Mouse (Mus musculus): Measurements from ENCODE around the gene Tmem107. TPM values are rescaled to one million over a fixed set of nuclear protein-coding genes. Genes with fewer than 3 reads are reported as not detected.
"Not testable (repeated sequence)": the region's sequence is repeated elsewhere in the genome, so short reads cannot be mapped to it uniquely, and the experiment has no call there.

Tmem107 gene
- polyA plus RNA-seq, 1 experiment from 2014 or later, result 62.2 TPM

DNA sequence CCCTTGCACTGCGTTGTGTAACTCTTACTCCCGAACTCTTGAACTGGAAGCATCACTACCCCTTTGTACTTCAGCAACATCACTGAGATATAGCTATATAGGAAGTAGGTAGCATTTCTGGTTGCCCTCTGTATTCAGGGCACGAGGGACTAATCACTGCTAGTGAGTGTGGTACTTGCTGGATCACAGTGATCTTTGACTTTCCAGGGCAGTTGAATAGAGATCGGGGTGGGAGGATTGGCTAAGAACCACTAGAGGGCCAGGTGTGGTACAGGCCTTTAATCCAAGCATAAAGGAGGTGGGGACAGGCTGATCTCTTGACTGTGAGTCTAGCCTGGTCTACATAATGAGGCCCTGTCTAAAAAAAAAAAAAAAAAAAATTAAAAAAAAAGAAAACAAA lies 22.3 kb downstream of the Tmem107 start:
- Histone ChIP-seq H3K4me3 (ENCODE audit: low read length) (no peak overlapping the region), H3K9me3 (ENCODE audit: control insufficient read depth, low read length) (no peaks in the 10 kb centered on the region), H3K4me1 (ENCODE audit: control insufficient read depth, insufficient read depth, low read length) (peaks cover 43% of the 10 kb centered on the region), H3K36me3 (ENCODE audit: control insufficient read depth, insufficient read depth, low read length) (peaks cover 33% of the 10 kb centered on the region), H3K4me2 (replicated peaks; ENCODE audit: low read depth, low read length) (no peak overlapping the region), H3K9ac (ENCODE audit: low read depth, low read length) (no peak overlapping the region), H3K27ac (ENCODE audit: low read depth, low read length) (no peak overlapping the region), H3K27me3 (ENCODE audit: control insufficient read depth, insufficient read depth, low read length) (no peaks in the 10 kb centered on the region)
- no peak for ATAC-seq (ENCODE audit: low FRiP score, low TSS enrichment)
- 90% methylated on average over 4 of the region's 4 CpGs for WGBS

DNA sequence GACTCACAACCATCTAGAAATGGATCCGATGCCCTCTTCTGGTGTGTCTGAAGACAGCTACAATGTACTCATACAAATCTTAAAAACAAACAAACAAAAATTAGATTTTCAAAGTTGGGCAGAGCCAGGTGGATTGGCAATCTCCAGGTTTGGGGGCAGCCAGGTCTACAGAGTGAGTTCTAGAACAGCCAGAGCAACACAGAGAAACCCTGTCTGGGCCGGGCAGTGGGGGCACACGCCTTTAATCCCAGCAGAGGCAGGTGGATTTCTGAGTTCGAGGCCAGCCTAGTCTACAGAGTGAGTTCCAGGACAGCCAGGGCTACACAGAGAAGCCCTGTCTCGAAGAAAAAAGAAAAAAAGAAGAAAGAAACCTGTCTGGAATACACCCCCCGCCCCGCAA lies 23.2 kb downstream of the Tmem107 start:
- not testable (repeated sequence) for H3K27ac ChIP-seq (ENCODE audit: low read depth, low read length); H3K4me2 ChIP-seq (replicated peaks; ENCODE audit: low read depth, low read length)

DNA sequence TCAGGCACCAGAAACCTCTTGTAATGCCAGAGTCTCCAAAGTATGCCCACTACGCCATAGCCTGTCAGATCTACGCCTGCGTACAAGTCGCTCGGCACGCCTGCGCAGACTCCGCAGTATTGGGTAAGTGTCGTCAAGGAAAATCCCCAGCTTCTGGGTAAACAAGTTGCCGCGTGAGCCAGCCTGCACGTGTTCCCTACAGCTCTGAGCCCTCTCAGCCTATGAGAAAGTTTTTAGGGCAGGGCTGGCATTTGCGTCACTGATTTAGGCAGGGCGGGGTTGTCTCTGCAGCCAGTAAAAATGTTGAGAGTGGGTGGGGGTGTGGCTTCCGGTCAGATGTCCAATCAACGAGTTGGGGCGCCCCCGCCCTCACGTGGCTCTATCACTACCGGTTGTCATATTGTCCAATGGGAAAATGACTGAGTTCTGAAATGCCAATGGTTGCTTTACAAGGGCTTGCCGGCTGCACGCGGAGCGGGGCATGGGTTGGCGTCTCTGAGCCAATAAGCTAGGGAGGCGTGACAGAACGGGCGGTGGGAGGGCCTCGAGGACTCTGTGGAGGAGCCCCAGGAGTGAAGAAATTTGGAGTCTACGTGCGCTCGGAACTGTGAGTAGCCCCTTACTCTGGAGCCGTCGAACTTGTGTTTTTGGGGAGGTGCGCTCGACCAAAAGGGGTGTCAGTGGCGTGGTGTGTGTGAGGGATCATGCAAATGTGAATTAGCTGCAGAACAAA lies 24.3 kb downstream of the Tmem107 start, which contains the start of gene Per1:
TSS of gene Per1 (plus strand) at position 521 of the 733 bp plus-strand sequence.
- WGBS, result under 1% methylated on average over 37 of the region's 37 CpGs
- Histone ChIP-seq H3K27me3 (ENCODE audit: control insufficient read depth, insufficient read depth, low read length) (no peaks in the 10 kb centered on the region), H3K4me1 (ENCODE audit: control insufficient read depth, insufficient read depth, low read length) (peaks cover 51% of the 10 kb centered on the region)

More for the DNA sequence above, 23.2 kb downstream of the Tmem107 start:
- H3K4me3 ChIP-seq (ENCODE audit: low read length); H3K9me3 ChIP-seq (ENCODE audit: control insufficient read depth, low read length); H3K27me3 ChIP-seq (ENCODE audit: control insufficient read depth, insufficient read depth, low read length); ATAC-seq (ENCODE audit: low FRiP score, low TSS enrichment); H3K9ac ChIP-seq (ENCODE audit: low read depth, low read length): not testable (repeated sequence)
- Histone ChIP-seq H3K4me1 (ENCODE audit: control insufficient read depth, insufficient read depth, low read length) (peaks cover 53% of the 10 kb centered on the region), H3K36me3 (ENCODE audit: control insufficient read depth, insufficient read depth, low read length) (peaks cover 33% of the 10 kb centered on the region)
- 88% methylated on average over 7 of the region's 7 CpGs for WGBS

DNA sequence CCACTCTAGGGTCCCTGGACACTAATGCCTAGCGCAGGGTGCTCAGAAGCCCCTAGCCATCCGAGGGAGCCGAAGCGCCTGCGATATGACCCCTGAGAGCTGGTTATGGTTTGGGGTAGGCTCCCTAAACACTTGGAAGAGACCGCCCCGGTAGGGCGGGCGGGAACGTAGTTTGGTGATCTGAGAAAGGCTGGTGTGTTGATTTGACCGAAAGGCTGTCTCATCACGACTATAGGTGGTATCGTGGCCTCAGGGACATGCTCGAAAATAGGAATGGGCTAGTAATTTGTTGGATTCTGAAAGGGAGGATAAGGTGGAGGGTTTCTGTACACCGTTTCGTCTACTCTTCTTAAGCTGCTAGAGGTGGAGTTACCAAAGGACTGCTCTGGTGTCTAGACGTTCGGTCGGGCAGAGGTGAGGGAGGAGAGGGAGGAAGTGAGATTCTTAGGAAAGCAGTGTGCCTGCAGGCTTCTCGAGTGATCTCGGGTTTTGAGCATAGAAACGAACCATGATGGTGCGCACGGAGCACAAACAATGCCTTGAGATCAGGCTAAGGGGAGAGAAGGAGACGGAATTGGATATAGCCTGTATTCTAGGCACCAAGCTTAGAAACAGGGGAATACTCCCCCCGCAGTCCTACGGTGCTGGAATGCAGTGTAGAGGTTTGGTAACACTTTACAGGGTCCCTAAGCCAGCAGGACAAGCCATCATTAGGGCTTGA lies 25.1 kb downstream of the Tmem107 start:
- H3K4me1 ChIP-seq (ENCODE audit: control insufficient read depth, insufficient read depth, low read length), result peaks cover 50% of the 10 kb centered on the region
- H3K9me3 ChIP-seq (ENCODE audit: control insufficient read depth, low read length), result no peaks in the 10 kb centered on the region
- 2% methylated on average over 27 of the region's 27 CpGs for WGBS
- no peaks in the 10 kb centered on the region for H3K27me3 ChIP-seq (ENCODE audit: control insufficient read depth, insufficient read depth, low read length)
- peak overlapping the region; percentile 62 for H3K4me3 ChIP-seq (ENCODE audit: low read length)
- H3K27ac ChIP-seq (ENCODE audit: low read depth, low read length), result peak overlapping the region; percentile 89
- H3K4me2 ChIP-seq (replicated peaks; ENCODE audit: low read depth, low read length), result peak overlapping the region; percentile 95
- H3K36me3 ChIP-seq (ENCODE audit: control insufficient read depth, insufficient read depth, low read length), result peaks cover 22% of the 10 kb centered on the region
- no peak for ATAC-seq (ENCODE audit: low FRiP score, low TSS enrichment)
- H3K9ac ChIP-seq (ENCODE audit: low read depth, low read length), result peak overlapping the region; percentile 74

More for the DNA sequence above, 24.3 kb downstream of the Tmem107 start, which contains the start of gene Per1:
- Histone ChIP-seq H3K9ac (ENCODE audit: low read depth, low read length) (peak within 1 kb of the TSS; percentile 74), H3K9me3 (ENCODE audit: control insufficient read depth, low read length) (no peaks in the 10 kb centered on the region), H3K27ac (ENCODE audit: low read depth, low read length) (peak within 1 kb of the TSS; percentile 89), H3K4me3 (ENCODE audit: low read length) (peak within 1 kb of the TSS; percentile 62), H3K36me3 (ENCODE audit: control insufficient read depth, insufficient read depth, low read length) (peaks cover 28% of the 10 kb centered on the region), H3K4me2 (replicated peaks; ENCODE audit: low read depth, low read length) (peak within 1 kb of the TSS; percentile 95)
- ATAC-seq (ENCODE audit: low FRiP score, low TSS enrichment), result peak; percentile 92

DNA sequence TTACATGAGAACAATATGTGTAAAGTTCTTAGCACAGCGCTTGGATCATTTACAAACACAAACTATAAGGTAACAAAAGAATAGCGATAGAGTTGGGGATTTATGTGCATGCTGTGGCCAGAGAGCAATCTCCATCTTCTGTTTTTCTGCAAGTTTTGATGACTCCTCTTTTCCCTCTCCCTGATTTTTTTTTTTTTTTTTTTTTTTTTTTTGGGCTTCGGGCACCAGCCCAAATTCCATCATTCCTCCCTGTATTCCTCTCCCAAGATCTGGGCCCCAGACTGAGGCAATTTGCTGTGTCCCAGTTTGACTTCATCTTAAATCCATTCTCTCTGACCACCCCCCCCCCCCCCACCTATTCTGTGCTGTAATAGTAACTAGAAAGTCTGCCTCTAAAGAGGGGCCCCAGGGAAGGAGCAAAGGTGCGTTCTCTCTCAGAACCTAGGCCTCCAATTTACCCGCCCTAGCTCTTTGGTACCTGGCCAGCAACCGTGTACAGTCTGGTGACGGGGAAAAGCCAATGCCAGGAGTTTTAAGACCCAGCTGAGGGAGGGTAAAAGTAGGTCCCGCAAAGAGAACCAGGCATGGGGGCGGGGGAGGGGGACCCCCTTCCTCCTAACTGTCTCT lies 25.9 kb downstream of the Tmem107 start:
- H3K27me3 ChIP-seq (ENCODE audit: control insufficient read depth, insufficient read depth, low read length), result no peaks in the 10 kb centered on the region
- H3K9me3 ChIP-seq (ENCODE audit: control insufficient read depth, low read length), result no peaks in the 10 kb centered on the region
- peak overlapping the region; percentile 86; the same call in 1 of the 2 replicates for H3K27ac ChIP-seq (ENCODE audit: low read depth, low read length)
- 10% methylated on average over 9 of the region's 9 CpGs for WGBS
- H3K9ac ChIP-seq (ENCODE audit: low read depth, low read length), result peak overlapping the region; percentile 74
- peak overlapping the region; percentile 95 for H3K4me2 ChIP-seq (replicated peaks; ENCODE audit: low read depth, low read length)
- peaks cover 23% of the 10 kb centered on the region for H3K36me3 ChIP-seq (ENCODE audit: control insufficient read depth, insufficient read depth, low read length)
- ATAC-seq (ENCODE audit: low FRiP score, low TSS enrichment), result no peak
- peaks cover 51% of the 10 kb centered on the region for H3K4me1 ChIP-seq (ENCODE audit: control insufficient read depth, insufficient read depth, low read length)
- peak overlapping the region; percentile 62 for H3K4me3 ChIP-seq (ENCODE audit: low read length)

DNA sequence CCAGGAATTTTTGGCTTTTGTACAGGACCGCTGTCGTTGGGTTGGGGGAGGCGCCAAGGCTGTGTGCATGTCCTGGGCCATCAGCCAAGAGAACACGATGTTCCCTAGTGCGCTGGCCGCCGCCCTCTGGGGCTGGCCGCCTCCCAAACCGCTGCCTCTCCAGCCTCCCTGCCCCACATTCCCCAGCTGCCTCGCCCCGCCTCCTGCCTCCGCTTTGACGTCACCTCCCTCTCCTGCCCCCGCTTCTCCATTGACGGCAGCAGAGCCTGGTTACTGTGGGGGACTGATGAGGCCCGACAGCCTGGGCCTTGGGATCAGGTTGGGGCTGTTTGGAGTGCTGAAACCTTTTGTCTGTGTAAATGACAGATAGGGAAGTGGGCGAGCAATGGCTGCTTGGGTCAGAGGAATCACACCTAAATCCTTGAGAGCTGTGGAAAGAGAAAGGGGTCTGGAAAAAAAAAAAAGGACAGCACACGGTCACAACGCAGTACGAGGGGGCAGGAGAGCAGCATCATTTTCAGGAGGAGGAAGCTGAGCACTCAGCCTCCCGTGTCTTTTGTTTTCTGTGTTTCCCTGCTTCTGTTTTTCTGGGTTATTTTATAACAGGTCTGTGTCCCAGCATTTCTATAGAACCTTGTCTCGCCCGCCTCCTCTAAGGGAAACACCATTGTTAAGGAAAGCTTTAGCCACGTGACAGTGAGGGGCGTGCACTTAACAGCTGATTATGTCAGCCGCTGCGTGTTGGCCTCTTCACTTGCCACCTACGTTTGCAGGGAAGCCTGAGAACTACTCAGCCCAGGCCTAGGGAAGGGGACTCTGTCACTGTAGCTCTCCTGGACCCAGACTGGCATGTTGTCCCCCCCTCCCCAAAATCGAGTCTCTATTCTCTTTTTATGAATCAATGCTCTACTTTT lies 26.6 kb downstream of the Tmem107 start:
- peak overlapping the region; percentile 95 for H3K4me2 ChIP-seq (replicated peaks; ENCODE audit: low read depth, low read length)
- peak; percentile 14 for ATAC-seq (ENCODE audit: low FRiP score, low TSS enrichment)
- H3K9ac ChIP-seq (ENCODE audit: low read depth, low read length), result peak overlapping the region; percentile 74
- peak overlapping the region; percentile 62 for H3K4me3 ChIP-seq (ENCODE audit: low read length)
- peaks cover 51% of the 10 kb centered on the region for H3K4me1 ChIP-seq (ENCODE audit: control insufficient read depth, insufficient read depth, low read length)
- H3K36me3 ChIP-seq (ENCODE audit: control insufficient read depth, insufficient read depth, low read length), result peaks cover 23% of the 10 kb centered on the region
- H3K9me3 ChIP-seq (ENCODE audit: control insufficient read depth, low read length), result no peaks in the 10 kb centered on the region
- no peaks in the 10 kb centered on the region for H3K27me3 ChIP-seq (ENCODE audit: control insufficient read depth, insufficient read depth, low read length)
- peak overlapping the region; percentile 86 for H3K27ac ChIP-seq (ENCODE audit: low read depth, low read length)
- 4% methylated on average over 24 of the region's 29 CpGs for WGBS

DNA sequence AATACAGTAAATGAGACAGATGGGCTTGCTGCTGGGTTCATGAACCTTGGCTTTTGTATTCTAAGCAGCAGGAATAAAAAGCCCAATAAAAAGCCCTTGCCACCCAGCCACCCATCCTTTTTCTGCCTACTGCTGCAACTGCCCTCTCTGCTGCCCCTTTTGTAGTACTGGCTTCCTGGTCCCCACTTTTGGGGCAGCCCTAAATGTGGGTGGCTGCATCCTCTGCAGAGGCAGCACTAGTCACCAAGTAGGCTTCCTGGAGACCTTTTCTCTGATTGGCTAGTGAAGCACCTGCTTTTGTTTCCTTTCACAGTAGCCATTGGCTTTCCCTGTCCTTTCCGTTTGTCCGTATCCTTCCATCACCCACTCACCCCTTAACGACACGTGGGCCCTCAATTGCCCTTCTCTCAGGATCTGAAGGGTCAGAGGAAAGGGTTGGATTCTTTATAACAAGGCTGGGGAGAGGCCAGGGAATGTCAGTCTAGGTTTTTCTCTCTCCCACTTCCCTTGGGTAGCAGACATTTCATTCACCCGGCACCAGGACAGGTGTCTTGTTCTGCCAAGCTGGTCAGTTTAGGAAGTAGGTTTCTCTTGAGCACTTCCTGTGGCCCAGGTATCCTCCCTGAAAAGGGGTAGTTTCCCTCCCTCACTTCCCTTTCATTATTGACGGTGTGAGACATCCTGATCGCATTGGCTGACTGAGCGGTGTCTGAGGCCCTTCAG lies 27.6 kb downstream of the Tmem107 start:
- peaks cover 27% of the 10 kb centered on the region for H3K36me3 ChIP-seq (ENCODE audit: control insufficient read depth, insufficient read depth, low read length)
- peak overlapping the region; percentile 88; the same call in 1 of the 2 replicates for H3K27ac ChIP-seq (ENCODE audit: low read depth, low read length)
- H3K9ac ChIP-seq (ENCODE audit: low read depth, low read length), result no peak overlapping the region; the same call in 1 of the 2 replicates
- ATAC-seq (ENCODE audit: low FRiP score, low TSS enrichment), result no peak
- peak overlapping the region; percentile 51; the same call in 1 of the 2 replicates for H3K4me3 ChIP-seq (ENCODE audit: low read length)
- H3K4me1 ChIP-seq (ENCODE audit: control insufficient read depth, insufficient read depth, low read length), result peaks cover 51% of the 10 kb centered on the region
- H3K27me3 ChIP-seq (ENCODE audit: control insufficient read depth, insufficient read depth, low read length), result no peaks in the 10 kb centered on the region
- no peaks in the 10 kb centered on the region for H3K9me3 ChIP-seq (ENCODE audit: control insufficient read depth, low read length)
- 15% methylated on average over 8 of the region's 8 CpGs for WGBS
- peak overlapping the region; percentile 96 for H3K4me2 ChIP-seq (replicated peaks; ENCODE audit: low read depth, low read length)

DNA sequence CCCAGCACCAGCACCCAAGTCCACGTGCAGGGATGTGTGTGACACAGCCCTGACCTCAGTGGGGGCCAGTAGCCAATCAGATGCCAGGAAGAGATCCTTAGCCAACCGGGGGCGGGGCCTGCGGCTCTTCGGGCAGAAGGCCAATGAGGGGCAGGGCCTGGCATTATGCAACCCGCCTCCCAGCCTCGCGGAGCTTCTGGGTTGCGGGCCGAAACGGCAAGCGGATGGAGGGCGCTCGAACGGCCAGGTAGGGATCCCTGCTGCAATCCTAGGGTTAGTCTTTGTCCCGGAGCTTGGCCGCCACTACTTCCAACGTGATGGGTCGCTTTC lies 28.1 kb downstream of the Tmem107 start:
- ATAC-seq (ENCODE audit: low FRiP score, low TSS enrichment), result peak; percentile 8; the same call in 1 of the 2 replicates
- peak overlapping the region; percentile 88 for H3K27ac ChIP-seq (ENCODE audit: low read depth, low read length)
- no peaks in the 10 kb centered on the region for H3K27me3 ChIP-seq (ENCODE audit: control insufficient read depth, insufficient read depth, low read length)
- no peaks in the 10 kb centered on the region for H3K9me3 ChIP-seq (ENCODE audit: control insufficient read depth, low read length)
- H3K4me1 ChIP-seq (ENCODE audit: control insufficient read depth, insufficient read depth, low read length), result peaks cover 51% of the 10 kb centered on the region
- 0% methylated on average over 19 of the region's 19 CpGs for WGBS
- H3K9ac ChIP-seq (ENCODE audit: low read depth, low read length), result peak overlapping the region; percentile 67
- H3K4me3 ChIP-seq (ENCODE audit: low read length), result peak overlapping the region; percentile 51
- H3K4me2 ChIP-seq (replicated peaks; ENCODE audit: low read depth, low read length), result peak overlapping the region; percentile 96
- H3K36me3 ChIP-seq (ENCODE audit: control insufficient read depth, insufficient read depth, low read length), result peaks cover 32% of the 10 kb centered on the region
